In genomic region chr14:54260196-54260595, GRCm38 (mm10) we compare ENCODE assay signal across 8 mouse cellular contexts. TPM values are rescaled to one million over a fixed set of nuclear protein-coding genes. Genes with fewer than 3 reads are reported as not detected.
DNase-seq lines count a peak whose midpoint lies in the region; ATAC-seq lines count a peak whose summit lies in the region.

No protein-coding gene starts in this region.

- H3K27ac ChIP-seq in forebrain, embryonic 13.5 days: no peak overlapping the region
- no peak overlapping the region for H3K27ac ChIP-seq in liver, embryonic 11.5 days (ENCODE audit: low read depth, low read length)

- peak overlapping the region; percentile 88 for H3K4me2 ChIP-seq in forebrain, embryonic 13.5 days
- H3K4me2 ChIP-seq in liver, embryonic 11.5 days: peak overlapping the region; percentile 90; the same call in 1 of the 2 replicates

- peaks cover 22% of the 10 kb centered on the region for H3K4me1 ChIP-seq in forebrain, embryonic 13.5 days
- H3K4me1 ChIP-seq in liver, embryonic 11.5 days (replicated peaks; ENCODE audit: control insufficient read depth, insufficient read depth, low read length): peaks cover 16% of the 10 kb centered on the region

- H3K9ac ChIP-seq in forebrain, embryonic 13.5 days: no peak overlapping the region
- no peak overlapping the region for H3K9ac ChIP-seq in liver, embryonic 11.5 days (ENCODE audit: low read depth, low read length)

- peak; percentile 45 for DNase-seq in cerebellum, adult 9-11 months
- DNase-seq in cerebellum, adult 11 months: no peak
- peak; percentile 24 for DNase-seq in 3134 (ENCODE audit: extremely low read depth, insufficient read length, low spot score)
- peak; percentile 26 for DNase-seq in liver, embryonic 11.5 days (ENCODE audit: low spot score)
- DNase-seq in right cerebral cortex, postnatal 4 days: no peak
- no peak for DNase-seq in embryo, embryonic 11 days

- H3K4me3 ChIP-seq in forebrain, embryonic 13.5 days: peak overlapping the region; percentile 53
- H3K4me3 ChIP-seq in liver, embryonic 11.5 days (ENCODE audit: low read depth, low read length): no peak overlapping the region

- ATAC-seq in forebrain, embryonic 13.5 days: no peak
- no peak for ATAC-seq in liver, embryonic 11.5 days (replicated peaks; ENCODE audit: low FRiP score)
- ATAC-seq in megakaryocyte-erythroid progenitor cell, adult 5-6 weeks (replicated peaks; ENCODE audit: low FRiP score, low TSS enrichment, poor library complexity, severe bottlenecking): no peak

- WGBS in forebrain, embryonic 13.5 days: 73% methylated on average over 2 of the region's 2 CpGs
- 72% methylated on average over 2 of the region's 2 CpGs for WGBS in liver, embryonic 11.5 days

- H3K27me3 ChIP-seq in forebrain, embryonic 13.5 days: 0 out of 2 replicates have a peak, but pooled peaks cover 4% of the 10 kb centered on the region
- H3K27me3 ChIP-seq in liver, embryonic 11.5 days (replicated peaks; ENCODE audit: control insufficient read depth, insufficient read depth, low read length): no peaks in the 10 kb centered on the region

- H3K36me3 ChIP-seq in forebrain, embryonic 13.5 days (ENCODE audit: poor library complexity, severe bottlenecking): 0 out of 2 replicates have a peak, but pooled peaks cover 8% of the 10 kb centered on the region
- peaks cover 3% of the 10 kb centered on the region; the same call in 1 of the 2 replicates for H3K36me3 ChIP-seq in liver, embryonic 11.5 days (ENCODE audit: control insufficient read depth, insufficient read depth, low read length)

- H3K9me3 ChIP-seq in forebrain, embryonic 13.5 days (replicated peaks): no peaks in the 10 kb centered on the region
- H3K9me3 ChIP-seq in liver, embryonic 11.5 days (ENCODE audit: control insufficient read depth, low read length): no peaks in the 10 kb centered on the region

RNA-seq across cellular contexts. Expression of gene Abhd4, which starts 6.2 kb away (rescaled TPM):
- polyA plus RNA-seq in forebrain, embryonic 13.5 days (2015; fragmentation: Nextera tagmentation; extraction: Ambion mirVana): 46.1 and 51.3 TPM in 2 replicates
- 27.6 and 28.2 TPM in 2 replicates for polyA plus RNA-seq in liver, embryonic 11.5 days (2014; fragmentation: Nextera tagmentation; extraction: Ambion mirVana)
- total RNA-seq in megakaryocyte-erythroid progenitor cell, adult 5-6 weeks (2014; fragmentation: Nextera tagmentation): 25.5 and 28.5 TPM in 2 replicates
- 16.9 and 18.6 TPM in 2 replicates for total RNA-seq in megakaryocyte-erythroid progenitor cell, adult 5-6 weeks (2017)

RNA-seq across cellular contexts. Expression of gene Dad1, which starts 6.3 kb away (rescaled TPM):
- 281 and 283 TPM in 2 replicates for polyA plus RNA-seq in forebrain, embryonic 13.5 days (2015; fragmentation: Nextera tagmentation; extraction: Ambion mirVana)
- polyA plus RNA-seq in liver, embryonic 11.5 days (2014; fragmentation: Nextera tagmentation; extraction: Ambion mirVana): 309 and 312 TPM in 2 replicates
- total RNA-seq in megakaryocyte-erythroid progenitor cell, adult 5-6 weeks (2014; fragmentation: Nextera tagmentation): 184 and 235 TPM in 2 replicates
- 106 and 168 TPM in 2 replicates for total RNA-seq in megakaryocyte-erythroid progenitor cell, adult 5-6 weeks (2017)

RNA-seq across cellular contexts. Expression of gene Olfr49, which starts 24.5 kb away (rescaled TPM):
- not detected in 2 replicates for polyA plus RNA-seq in forebrain, embryonic 13.5 days (2015; fragmentation: Nextera tagmentation; extraction: Ambion mirVana)
- polyA plus RNA-seq in liver, embryonic 11.5 days (2014; fragmentation: Nextera tagmentation; extraction: Ambion mirVana): not detected in 2 replicates
- total RNA-seq in megakaryocyte-erythroid progenitor cell, adult 5-6 weeks (2014; fragmentation: Nextera tagmentation): not detected in 2 replicates
- not detected in 2 replicates for total RNA-seq in megakaryocyte-erythroid progenitor cell, adult 5-6 weeks (2017)

Comparison
In these comparisons a context has a peak if more than half of its experiments do, and no peak if none do; other contexts are left out.
1. DNase-seq: peak in cerebellum, adult 9-11 months (single experiment), 3134 (single experiment) and liver, embryonic 11.5 days (single experiment); none in cerebellum, adult 11 months (single experiment), right cerebral cortex, postnatal 4 days (single experiment) and embryo, embryonic 11 days (single experiment).